Mouse (Mus musculus) heart, embryonic 13.5 days (tissue): ENCODE results near the gene Olfr64. TPM values are rescaled to one million over a fixed set of nuclear protein-coding genes. Genes with fewer than 3 reads are reported as not detected.

Experiments
- polyA plus RNA-seq: library from polyadenylated mRNA; unstranded; fragments of >200 nt; fragmentation: Nextera tagmentation; extraction: Ambion mirVana; gene quantifications from 2 replicates; pipeline ENCODE4 v1.2.1, GENCODE M21; 2015

The Olfr64 gene
- polyA plus RNA-seq, 1 experiment from 2014 or later = not detected

Other genes starting within 250 kb of the Olfr64 start
- gene Olfr623, start 230.8 kb downstream of the Olfr64 start, polyA plus RNA-seq = not detected in 2 replicates
- gene Olfr624, start 223.3 kb downstream of the Olfr64 start, polyA plus RNA-seq = 0.03 TPM in 1 of 2 replicates, not detected in the other
- gene Olfr625-ps1, start 211.8 kb downstream of the Olfr64 start, polyA plus RNA-seq = not detected in 2 replicates
- gene Olfr243, start 179.8 kb downstream of the Olfr64 start, polyA plus RNA-seq = not detected in 2 replicates
- not detected in 2 replicates for gene Olfr628, start 164.1 kb downstream of the Olfr64 start, polyA plus RNA-seq
- gene Olfr629, start 149.5 kb downstream of the Olfr64 start, polyA plus RNA-seq = not detected in 2 replicates
- not detected in 2 replicates for gene Olfr630, start 137.2 kb downstream of the Olfr64 start, polyA plus RNA-seq
- not detected in 2 replicates for gene Olfr69, start 122.9 kb downstream of the Olfr64 start, polyA plus RNA-seq
- not detected in 2 replicates for gene Olfr68, start 114.8 kb downstream of the Olfr64 start, polyA plus RNA-seq
- not detected in 2 replicates for gene Olfr67, start 102.7 kb downstream of the Olfr64 start, polyA plus RNA-seq
- 7,919 and 10,944 TPM in 2 replicates for gene Hbb-bt, start 80.5 kb downstream of the Olfr64 start, polyA plus RNA-seq
- 15,930 and 21,711 TPM in 2 replicates for gene Hbb-bs, start 66.4 kb downstream of the Olfr64 start, polyA plus RNA-seq
- gene Hbb-bh2, start 54.0 kb downstream of the Olfr64 start, polyA plus RNA-seq = not detected in 2 replicates
- 230 and 536 TPM in 2 replicates for gene Hbb-bh1, start 51.3 kb downstream of the Olfr64 start, polyA plus RNA-seq
- gene Hbb-y, start 41.3 kb downstream of the Olfr64 start, polyA plus RNA-seq = 25,617 and 43,684 TPM in 2 replicates
- gene Olfr66, start 8.2 kb downstream of the Olfr64 start, polyA plus RNA-seq = not detected in 2 replicates
- not detected in 2 replicates for gene Olfr65, start 9.0 kb upstream of the Olfr64 start, polyA plus RNA-seq
- gene Olfr631, start 34.3 kb upstream of the Olfr64 start, polyA plus RNA-seq = not detected in 2 replicates
- gene Olfr632, start 39.9 kb upstream of the Olfr64 start, polyA plus RNA-seq = not detected in 2 replicates
- gene Olfr633, start 50.0 kb upstream of the Olfr64 start, polyA plus RNA-seq = not detected in 2 replicates
- gene Olfr635, start 76.7 kb upstream of the Olfr64 start, polyA plus RNA-seq = not detected in 2 replicates
- gene Olfr638, start 104.3 kb upstream of the Olfr64 start, polyA plus RNA-seq = not detected in 2 replicates
- gene Olfr639, start 122.8 kb upstream of the Olfr64 start, polyA plus RNA-seq = not detected in 2 replicates
- not detected in 2 replicates for gene Olfr640, start 131.1 kb upstream of the Olfr64 start, polyA plus RNA-seq
- gene Olfr641, start 141.0 kb upstream of the Olfr64 start, polyA plus RNA-seq = not detected in 2 replicates
- gene Olfr642, start 158.2 kb upstream of the Olfr64 start, polyA plus RNA-seq = not detected in 2 replicates
- not detected in 2 replicates for gene 4930516K23Rik, start 167.0 kb upstream of the Olfr64 start, polyA plus RNA-seq
- gene Olfr644, start 177.4 kb upstream of the Olfr64 start, polyA plus RNA-seq = not detected in 2 replicates
- gene Olfr645, start 191.0 kb upstream of the Olfr64 start, polyA plus RNA-seq = not detected in 2 replicates
- not detected in 2 replicates for gene Olfr646, start 210.4 kb upstream of the Olfr64 start, polyA plus RNA-seq
- not detected in 2 replicates for gene Ubqln5, start 235.3 kb upstream of the Olfr64 start, polyA plus RNA-seq
- not detected in 2 replicates for gene Olfr643, start 242.9 kb upstream of the Olfr64 start, polyA plus RNA-seq
- gene Ubqln3, start 248.8 kb upstream of the Olfr64 start, polyA plus RNA-seq = not detected in 2 replicates